Mouse (Mus musculus): ENCODE data around the gene Smg1.

- no peak for TF ChIP-seq CTCF (IDR thresholded peaks at IDR 0.05; ENCODE audit: low read depth)
- TF ChIP-seq EP300 (IDR thresholded peaks at IDR 0.05; ENCODE audit: low read depth) = peak; percentile 83
Measured at GRCm38 (mm10) chr7:118252349-118252748, 8.9 kb upstream of the Smg1 start.
